Comparison of ENCODE assay signal across 11 mouse cellular contexts in genomic region chr8:77276827-77277226, GRCm38 (mm10).
A peak's percentile ranks its signal among the peaks of the same experiment; 100 is the strongest.
DNase-seq lines count a peak whose midpoint lies in the region; ATAC-seq lines count a peak whose summit lies in the region.
"Had no signal": no experiment of that assay in that cellular context is flagged by ENCODE, and none has a peak within 500 bp of the region (broad histone marks: within the 10 kb centered on the region; RNA-seq: fewer than 3 reads in every experiment).

No protein-coding gene starts in this region.

- peaks cover 14% of the 10 kb centered on the region for H3K4me1 ChIP-seq in heart, embryonic 16.5 days (ENCODE audit: control insufficient read depth, insufficient read depth, low read length)
- no peaks in the 10 kb centered on the region for H3K4me1 ChIP-seq in hindbrain, embryonic 11.5 days (replicated peaks; ENCODE audit: control insufficient read depth, insufficient read depth, low read length)
- H3K4me1 ChIP-seq in neural tube, embryonic 15.5 days, result no peaks in the 10 kb centered on the region

- H3K36me3 ChIP-seq in heart, embryonic 16.5 days (ENCODE audit: control insufficient read depth, insufficient read depth), result no peaks in the 10 kb centered on the region
- no peaks in the 10 kb centered on the region for H3K36me3 ChIP-seq in hindbrain, embryonic 11.5 days (ENCODE audit: control insufficient read depth, insufficient read depth, low read length)
- no peaks in the 10 kb centered on the region for H3K36me3 ChIP-seq in neural tube, embryonic 15.5 days

- H3K4me2 ChIP-seq in heart, embryonic 16.5 days (ENCODE audit: low read depth, low read length), result peak overlapping the region; percentile 25
- H3K4me2 ChIP-seq in hindbrain, embryonic 11.5 days (replicated peaks; ENCODE audit: low read depth, low read length), result no peak overlapping the region
- H3K4me2 ChIP-seq in neural tube, embryonic 15.5 days, result no peak overlapping the region
- H3K4me2 ChIP-seq: embryonic facial prominence, embryonic 15.5 days had no signal

- H3K9ac ChIP-seq in heart, embryonic 16.5 days (ENCODE audit: low read length), result no peak overlapping the region
- no peak overlapping the region for H3K9ac ChIP-seq in hindbrain, embryonic 11.5 days (ENCODE audit: low read depth, low read length)
- no peak overlapping the region for H3K9ac ChIP-seq in neural tube, embryonic 15.5 days (replicated peaks)
- H3K9ac ChIP-seq: embryonic facial prominence, embryonic 15.5 days had no signal

- 0 out of 2 replicates have a peak, but pooled peaks have one; percentile 23 for ATAC-seq in heart, embryonic 16.5 days (replicated peaks; ENCODE audit: extremely low read depth, insufficient read depth, low FRiP score)
- ATAC-seq in hindbrain, embryonic 11.5 days (ENCODE audit: low FRiP score), result no peak
- no peak for ATAC-seq in neural tube, embryonic 15.5 days (ENCODE audit: low FRiP score)
- ATAC-seq: hindbrain, embryonic 16.5 days had no signal

- H3K9me3 ChIP-seq in heart, embryonic 16.5 days (replicated peaks; ENCODE audit: control insufficient read depth, low read length), result no peaks in the 10 kb centered on the region
- H3K9me3 ChIP-seq in hindbrain, embryonic 11.5 days (ENCODE audit: control insufficient read depth, low read length), result no peaks in the 10 kb centered on the region
- H3K9me3 ChIP-seq in neural tube, embryonic 15.5 days (replicated peaks), result no peaks in the 10 kb centered on the region
- H3K9me3 ChIP-seq: embryonic facial prominence, embryonic 15.5 days had no signal

- peak; percentile 17 to 25 for DNase-seq in urinary bladder, adult 18-20 months (ENCODE audit: low spot score in 2 of 2)
- DNase-seq in urinary bladder, postnatal 10 days (ENCODE audit: low spot score), result no peak
- peak; percentile 57 for DNase-seq in large intestine, adult 2 months (ENCODE audit: low read depth, low spot score)
- peak; percentile 14 to 52 for DNase-seq in urinary bladder, postnatal 36 days (ENCODE audit: low spot score in 2 of 2)
- no peak for DNase-seq in hindbrain, embryonic 11.5 days (ENCODE audit: low spot score)
- DNase-seq in embryo, embryonic 10 days (ENCODE audit: low spot score), result no peak

- WGBS in heart, embryonic 16.5 days, result 67% methylated on average over 10 of the region's 10 CpGs
- WGBS in large intestine, adult 2 months, result 29% methylated on average over 10 of the region's 10 CpGs
- 86% methylated on average over 10 of the region's 10 CpGs for WGBS in hindbrain, embryonic 11.5 days
- 87% methylated on average over 10 of the region's 10 CpGs for WGBS in neural tube, embryonic 15.5 days

- no peak overlapping the region for H3K4me3 ChIP-seq in heart, embryonic 16.5 days (ENCODE audit: low read length)
- no peak overlapping the region for H3K4me3 ChIP-seq in hindbrain, embryonic 11.5 days (ENCODE audit: low read depth, low read length)
- no peak overlapping the region for H3K4me3 ChIP-seq in neural tube, embryonic 15.5 days (replicated peaks)
- H3K4me3 ChIP-seq: embryonic facial prominence, embryonic 15.5 days; megakaryocyte, embryonic 14.5 days had no signal

- no peaks in the 10 kb centered on the region for H3K27me3 ChIP-seq in heart, embryonic 16.5 days (ENCODE audit: control insufficient read depth, insufficient read depth, low read length)
- no peaks in the 10 kb centered on the region for H3K27me3 ChIP-seq in hindbrain, embryonic 11.5 days (ENCODE audit: control insufficient read depth, insufficient read depth, low read length)
- no peaks in the 10 kb centered on the region for H3K27me3 ChIP-seq in neural tube, embryonic 15.5 days (replicated peaks)
- H3K27me3 ChIP-seq: embryonic facial prominence, embryonic 15.5 days; megakaryocyte, embryonic 14.5 days had no signal

- 0 out of 2 replicates have a peak overlapping the region, but pooled peaks have one; percentile 21 for H3K27ac ChIP-seq in heart, embryonic 16.5 days (ENCODE audit: low read length)
- H3K27ac ChIP-seq in hindbrain, embryonic 11.5 days (ENCODE audit: low read depth, low read length), result no peak overlapping the region
- H3K27ac ChIP-seq in neural tube, embryonic 15.5 days (replicated peaks), result no peak overlapping the region
- H3K27ac ChIP-seq: embryonic facial prominence, embryonic 15.5 days had no signal

Comparison
In these comparisons a context has a peak if more than half of its experiments do, and no peak if none do; other contexts are left out.
1. DNase-seq: peak in urinary bladder, adult 18-20 months (2 of 2), large intestine, adult 2 months (single experiment) and urinary bladder, postnatal 36 days (2 of 2); none in urinary bladder, postnatal 10 days (single experiment), hindbrain, embryonic 11.5 days (single experiment) and embryo, embryonic 10 days (single experiment).